Mouse (Mus musculus) liver, embryonic 16.5 days (tissue): ENCODE results near the gene Kdelr3. TPM values are rescaled to one million over a fixed set of nuclear protein-coding genes. Genes with fewer than 3 reads are reported as not detected.

Experiments used
- ATAC-seq: fragments of 200-750 bp; cut with Nextera tagmentation; 2 replicates; pipeline ENCODE4 v1.8.0; 2017; ENCODE audit warnings: low read depth, mild to moderate bottlenecking, moderate number of reproducible peaks, moderate library complexity
- H3K27ac ChIP-seq: fragments of 300-500 bp; sonication (generic); 2 replicates; pipeline ENCODE4 v1.5.1; 2014; ENCODE audit warnings: mild to moderate bottlenecking, low read length
- H3K27me3 ChIP-seq: fragments of 300-500 bp; sonication (generic); 2 replicates; pipeline ENCODE4 v1.6.1; 2014; ENCODE audit warnings: low read depth, low read length, mixed read lengths; ENCODE audit not compliant: control insufficient read depth, insufficient read depth
- H3K36me3 ChIP-seq: fragments of 300-500 bp; sonication (generic); 2 replicates; pipeline ENCODE4 v1.6.1; 2014; ENCODE audit warnings: mild to moderate bottlenecking; ENCODE audit not compliant: control insufficient read depth, insufficient read depth
- H3K4me1 ChIP-seq: fragments of 300-500 bp; sonication (generic); 2 replicates; pipeline ENCODE4 v1.6.1; 2014; ENCODE audit warnings: low read depth, low read length, mixed read lengths; ENCODE audit not compliant: control insufficient read depth
- H3K4me2 ChIP-seq: fragments of 300-500 bp; sonication (generic); 2 replicates; pipeline ENCODE4 v1.6.1; 2014; ENCODE audit warnings: low read depth, low read length, mixed read lengths
- H3K4me3 ChIP-seq: fragments of 300-500 bp; sonication (generic); 2 replicates; pipeline ENCODE4 v1.5.1; 2014; ENCODE audit warnings: low read depth, mild to moderate bottlenecking, low read length
- H3K9ac ChIP-seq: fragments of 300-500 bp; sonication (generic); 2 replicates; pipeline ENCODE4 v1.6.1; 2014; ENCODE audit warnings: low read depth, low read length
- H3K9me3 ChIP-seq: fragments of 300-500 bp; sonication (generic); replicated peaks from 2 replicates; pipeline ENCODE4 v1.6.1; 2016; ENCODE audit warnings: low read length; ENCODE audit not compliant: control insufficient read depth
- WGBS: fragments of 180-500 bp; shearing (Covaris S2); extraction: QIAGEN DNeasy Blood & Tissue Kit; methylation state at CpG from one replicate; pipeline ENCODE4 v1.1.7; 2014; ENCODE audit not compliant: insufficient replicate concordance; 5-methylcytosine and 5-hydroxymethylcytosine counted together
- polyA plus RNA-seq: library from polyadenylated mRNA; unstranded; fragments of >200 nt; fragmentation: Nextera tagmentation; extraction: Ambion mirVana; gene quantifications from 2 replicates; pipeline ENCODE4 v1.2.1, GENCODE M21; 2015

The Kdelr3 gene
- polyA plus RNA-seq, 1 experiment from 2014 or later: 5.2 TPM

- 43% methylated on average over 31 of the region's 31 CpGs for WGBS
- ATAC-seq: no peak
- Histone ChIP-seq H3K27ac (no peak overlapping the region), H3K4me1 (no peaks in the 10 kb centered on the region), H3K9ac (no peak overlapping the region), H3K4me2 (no peak overlapping the region), H3K27me3 (peaks cover 87% of the 10 kb centered on the region), H3K9me3 (no peaks in the 10 kb centered on the region), H3K4me3 (no peak overlapping the region), H3K36me3 (no peaks in the 10 kb centered on the region)
Observed at GRCm38 (mm10) chr15:79507055-79507828, 9.0 kb upstream of the Kdelr3 start.

GRCm38 (mm10) chr15:79509998-79510397 lies 6.2 kb upstream of the Kdelr3 start:
- H3K4me2 ChIP-seq: no peak overlapping the region
- peaks cover 83% of the 10 kb centered on the region for H3K27me3 ChIP-seq
- no peaks in the 10 kb centered on the region for H3K4me1 ChIP-seq
- H3K9me3 ChIP-seq: no peaks in the 10 kb centered on the region
- H3K9ac ChIP-seq: no peak overlapping the region
- no peaks in the 10 kb centered on the region for H3K36me3 ChIP-seq
- H3K27ac ChIP-seq: no peak overlapping the region
- no peak for ATAC-seq
- H3K4me3 ChIP-seq: no peak overlapping the region
- 27% methylated on average over 5 of the region's 6 CpGs for WGBS

GRCm38 (mm10) chr15:79510425-79510824 lies 5.8 kb upstream of the Kdelr3 start:
- Histone ChIP-seq H3K27ac (no peak overlapping the region), H3K4me1 (no peaks in the 10 kb centered on the region), H3K4me3 (no peak overlapping the region), H3K9me3 (no peaks in the 10 kb centered on the region), H3K9ac (no peak overlapping the region), H3K4me2 (no peak overlapping the region), H3K27me3 (peaks cover 83% of the 10 kb centered on the region), H3K36me3 (no peaks in the 10 kb centered on the region)
- 47% methylated on average over 7 of the region's 7 CpGs for WGBS
- ATAC-seq: no peak

- H3K36me3 ChIP-seq: no peaks in the 10 kb centered on the region
- 2% methylated on average over 61 of the region's 61 CpGs for WGBS
- peak overlapping the region; percentile 12 for H3K4me3 ChIP-seq
- H3K4me2 ChIP-seq: peak overlapping the region; percentile 33
- H3K27ac ChIP-seq: no peak overlapping the region
- no peak overlapping the region for H3K9ac ChIP-seq
- peaks cover 83% of the 10 kb centered on the region for H3K27me3 ChIP-seq
- H3K4me1 ChIP-seq: no peaks in the 10 kb centered on the region; the same call in 1 of the 2 replicates
- H3K9me3 ChIP-seq: no peaks in the 10 kb centered on the region
- peak; percentile 41; the same call in 1 of the 2 replicates for ATAC-seq
Observed at GRCm38 (mm10) chr15:79511553-79512320, 4.5 kb upstream of the Kdelr3 start.

- WGBS: 11% methylated on average over 9 of the region's 9 CpGs
- peaks cover 84% of the 10 kb centered on the region for H3K27me3 ChIP-seq
- no peak for ATAC-seq
Observed at GRCm38 (mm10) chr15:79513940-79514339, 2.3 kb upstream of the Kdelr3 start.

GRCm38 (mm10) chr15:79517710-79518109 lies 1.5 kb downstream of the Kdelr3 start:
- H3K4me3 ChIP-seq: no peak overlapping the region

More at GRCm38 (mm10) chr15:79513940-79514339, 2.3 kb upstream of the Kdelr3 start:
- no peak overlapping the region for H3K4me3 ChIP-seq
- peaks cover 3% of the 10 kb centered on the region for H3K4me1 ChIP-seq
- no peaks in the 10 kb centered on the region for H3K9me3 ChIP-seq
- no peak overlapping the region for H3K9ac ChIP-seq
- no peak overlapping the region for H3K4me2 ChIP-seq
- no peak overlapping the region for H3K27ac ChIP-seq
- H3K36me3 ChIP-seq: no peaks in the 10 kb centered on the region

GRCm38 (mm10) chr15:79518571-79518970 lies 2.4 kb downstream of the Kdelr3 start:
- Histone ChIP-seq H3K27me3 (peaks cover 48% of the 10 kb centered on the region), H3K4me2 (no peak overlapping the region), H3K4me3 (no peak overlapping the region), H3K9me3 (no peaks in the 10 kb centered on the region), H3K36me3 (no peaks in the 10 kb centered on the region), H3K9ac (no peak overlapping the region), H3K4me1 (peaks cover 12% of the 10 kb centered on the region), H3K27ac (no peak overlapping the region)
- WGBS: 72% methylated on average over 3 of the region's 3 CpGs
- ATAC-seq: no peak

More at GRCm38 (mm10) chr15:79517710-79518109, 1.5 kb downstream of the Kdelr3 start:
- H3K36me3 ChIP-seq: no peaks in the 10 kb centered on the region
- H3K27ac ChIP-seq: no peak overlapping the region
- H3K4me2 ChIP-seq: no peak overlapping the region
- H3K27me3 ChIP-seq: peaks cover 52% of the 10 kb centered on the region
- H3K4me1 ChIP-seq: peaks cover 12% of the 10 kb centered on the region
- no peak overlapping the region for H3K9ac ChIP-seq
- ATAC-seq: no peak
- H3K9me3 ChIP-seq: no peaks in the 10 kb centered on the region
- 67% methylated on average over 4 of the region's 4 CpGs for WGBS

GRCm38 (mm10) chr15:79519400-79520220 lies 3.4 kb downstream of the Kdelr3 start:
- Histone ChIP-seq H3K4me3 (no peak overlapping the region), H3K4me2 (peak overlapping the region; percentile 2; the same call in 1 of the 2 replicates), H3K9ac (no peak overlapping the region), H3K36me3 (no peaks in the 10 kb centered on the region), H3K4me1 (peaks cover 12% of the 10 kb centered on the region), H3K27ac (no peak overlapping the region), H3K9me3 (no peaks in the 10 kb centered on the region), H3K27me3 (peaks cover 37% of the 10 kb centered on the region)
- WGBS: 41% methylated on average over 16 of the region's 16 CpGs
- ATAC-seq: no peak
